Mouse (Mus musculus): Measurements from ENCODE around the gene Cby1.

Gene Cby1

DNA sequence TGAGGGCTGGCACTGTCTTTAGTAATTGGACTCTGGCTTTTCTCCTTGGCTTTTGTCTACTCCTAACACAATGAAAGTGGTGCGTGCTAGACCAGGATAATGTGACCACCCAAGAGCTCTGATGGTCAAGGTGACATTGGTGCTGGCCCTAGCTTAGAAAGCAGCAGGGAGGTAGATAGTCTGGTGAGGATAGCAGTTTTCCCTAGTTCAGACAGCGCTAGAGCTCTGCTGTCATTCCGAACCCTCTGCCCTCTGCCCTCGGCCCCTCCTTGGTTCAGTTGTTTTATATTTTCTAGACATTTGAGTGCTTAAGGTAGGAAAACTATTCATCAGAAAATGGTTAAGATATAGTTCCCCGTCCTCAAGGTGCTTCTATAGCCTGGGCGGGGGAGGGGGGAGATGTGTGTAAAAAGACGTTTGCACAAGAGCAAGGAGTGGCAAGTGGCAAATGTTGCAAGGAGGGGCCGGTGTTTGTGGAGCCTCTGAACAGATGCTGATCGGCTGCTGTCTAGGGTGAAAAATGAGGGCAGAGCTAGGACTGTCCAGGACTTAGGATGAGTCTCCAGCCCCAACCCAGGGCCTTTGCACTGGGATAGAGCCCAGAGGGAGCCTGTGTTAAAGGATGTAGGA lies 38.7 kb downstream of the Cby1 start:
- no peak for DNase-seq (ENCODE audit: extremely low spot score, low spot score)

DNA sequence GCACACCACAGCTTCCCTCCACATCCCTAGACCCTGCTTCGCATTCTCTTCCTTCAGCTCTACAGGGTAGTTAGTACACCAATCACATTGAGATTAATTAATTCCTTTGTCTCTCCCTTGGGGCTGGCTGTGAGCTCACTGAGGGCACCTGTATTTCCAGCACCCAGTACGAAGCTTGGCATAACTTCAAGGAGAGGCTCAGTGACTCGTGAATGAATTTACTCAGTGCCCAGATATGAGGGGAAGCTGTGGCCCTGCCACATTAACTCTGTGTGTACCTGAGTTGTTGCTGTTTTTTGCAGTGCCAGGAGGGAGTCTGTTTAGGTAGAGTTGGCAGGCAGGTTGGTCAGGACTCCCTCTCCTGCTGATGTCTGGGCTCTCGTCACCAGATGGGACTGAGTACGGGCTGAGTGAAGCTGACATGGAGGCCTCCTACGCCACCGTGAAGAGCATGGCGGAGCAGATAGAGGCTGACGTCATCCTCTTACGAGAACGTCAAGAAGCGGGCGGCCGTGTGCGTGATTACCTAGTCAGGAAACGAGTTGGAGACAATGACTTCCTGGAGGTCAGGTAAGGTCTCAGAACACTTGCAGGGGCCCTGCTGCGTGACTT lies 47.7 kb downstream of the Cby1 start:
- no peak for DNase-seq (ENCODE audit: extremely low spot score, low spot score)

DNA sequence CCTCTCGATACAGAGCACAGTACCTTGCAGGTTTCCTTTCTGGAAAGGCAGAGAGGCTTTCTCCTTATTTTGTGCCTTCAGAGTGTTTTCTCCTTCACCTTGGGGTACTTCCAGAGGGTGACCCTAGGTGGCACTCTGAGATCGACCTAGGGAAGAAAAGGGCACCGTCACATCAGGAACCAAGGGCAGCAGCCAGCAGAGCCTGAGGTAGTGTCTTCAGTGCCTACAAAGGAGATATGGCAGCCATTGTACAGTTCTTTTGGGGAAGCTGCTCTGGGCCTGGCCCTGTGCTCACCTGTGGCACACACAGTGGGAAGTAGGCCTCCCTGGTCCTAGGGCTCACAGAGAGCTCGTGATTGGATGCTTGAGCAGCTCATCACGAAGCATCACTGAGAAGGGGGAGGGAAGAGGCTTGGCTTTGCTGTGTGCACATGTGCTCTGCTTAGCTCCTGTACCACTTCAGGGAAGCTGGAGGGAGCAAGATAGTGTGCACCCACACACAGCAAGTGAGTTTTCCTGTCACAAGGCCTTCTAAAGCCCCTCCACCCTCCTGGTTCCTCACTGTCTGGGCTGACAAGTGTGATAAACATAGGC lies 49.3 kb downstream of the Cby1 start:
- DNase-seq (ENCODE audit: extremely low spot score, low spot score): no peak

DNA sequence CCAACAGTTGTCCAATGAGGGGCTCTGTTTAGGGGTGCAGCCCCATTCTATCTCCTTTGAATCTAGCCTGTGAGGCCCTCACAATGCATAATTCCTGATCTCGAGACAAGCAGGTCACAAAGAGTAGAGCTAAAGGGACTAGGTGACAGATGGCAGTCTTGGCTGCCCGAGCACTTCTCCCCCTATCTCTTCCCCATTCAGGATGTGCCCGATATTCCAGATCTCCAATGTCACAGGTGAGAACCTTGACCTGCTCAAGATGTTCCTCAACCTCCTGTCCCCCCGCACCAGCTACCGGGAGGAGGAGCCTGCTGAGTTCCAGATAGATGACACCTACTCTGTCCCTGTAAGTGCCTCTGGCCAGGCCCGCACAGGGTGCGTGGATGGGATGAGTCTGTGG lies 56.6 kb downstream of the Cby1 start:
- DNase-seq (ENCODE audit: extremely low spot score, low spot score): no peak

DNA sequence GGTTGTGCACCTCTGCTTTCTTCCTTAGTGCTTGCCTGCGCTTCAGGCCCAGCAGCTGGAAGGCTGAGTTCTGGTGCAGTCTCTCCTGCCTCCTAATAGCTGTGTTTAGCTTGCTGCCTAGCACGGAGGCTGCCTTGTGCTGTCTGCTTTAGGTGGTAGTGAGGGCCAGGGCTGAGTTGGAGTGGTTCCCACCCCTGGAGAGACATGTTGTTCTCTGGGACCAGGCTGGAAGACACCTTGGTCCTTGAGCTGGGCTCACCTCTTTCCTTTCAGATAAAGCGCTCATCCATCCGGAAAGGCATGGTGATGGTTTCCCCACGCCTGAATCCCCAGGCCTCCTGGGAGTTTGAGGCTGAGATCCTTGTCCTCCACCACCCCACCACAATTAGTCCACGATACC lies 57.7 kb downstream of the Cby1 start:
- no peak for DNase-seq (ENCODE audit: extremely low spot score, low spot score)

All from neural tube, embryonic 10.5 days (tissue).